Mouse (Mus musculus) limb, embryonic 15.5 days (tissue): Measurements from ENCODE around the gene Nfkb1. TPM values are rescaled to one million over a fixed set of nuclear protein-coding genes. Genes with fewer than 3 reads are reported as not detected.

Experiments used
- ATAC-seq: fragments of 200-750 bp; cut with Nextera tagmentation; 2 replicates; pipeline ENCODE4 v1.8.0; 2017; ENCODE audit warnings: low read depth, moderate TSS enrichment; ENCODE audit not compliant: insufficient number of reproducible peaks, low FRiP score, low TSS enrichment
- H3K27ac ChIP-seq: fragments of 300-500 bp; sonication (generic); 2 replicates; pipeline ENCODE4 v1.5.1; 2015; ENCODE audit warnings: moderate library complexity, mild to moderate bottlenecking, inconsistent platforms
- H3K27me3 ChIP-seq: fragments of 300-500 bp; sonication (generic); 2 replicates; pipeline ENCODE4 v1.6.1; 2015; ENCODE audit warnings: inconsistent platforms
- H3K36me3 ChIP-seq: fragments of 300-500 bp; sonication (generic); 2 replicates; pipeline ENCODE4 v1.6.1; 2015; ENCODE audit warnings: inconsistent platforms
- H3K4me1 ChIP-seq: fragments of 300-500 bp; sonication (generic); 2 replicates; pipeline ENCODE4 v1.6.1; 2015; ENCODE audit warnings: inconsistent platforms
- H3K4me2 ChIP-seq: fragments of 300-500 bp; sonication (generic); 2 replicates; pipeline ENCODE4 v1.6.1; 2015; ENCODE audit warnings: mild to moderate bottlenecking, inconsistent platforms
- H3K4me3 ChIP-seq: fragments of 300-500 bp; sonication (generic); 2 replicates; pipeline ENCODE4 v1.5.1; 2015; ENCODE audit warnings: mild to moderate bottlenecking, inconsistent platforms
- H3K9ac ChIP-seq: fragments of 300-500 bp; sonication (generic); 2 replicates; pipeline ENCODE4 v1.6.1; 2015; ENCODE audit warnings: inconsistent platforms
- H3K9me3 ChIP-seq: fragments of 300-500 bp; sonication (generic); 2 replicates; pipeline ENCODE4 v1.6.1; 2016; ENCODE audit warnings: inconsistent platforms
- WGBS: fragments of 180-500 bp; shearing (Covaris S2); methylation state at CpG from one replicate; pipeline ENCODE4 v1.1.7; 2015; 5-methylcytosine and 5-hydroxymethylcytosine counted together
- polyA plus RNA-seq: library from polyadenylated mRNA; unstranded; fragments of >200 nt; fragmentation: Nextera tagmentation; extraction: Ambion mirVana; gene quantifications from 2 replicates; pipeline ENCODE4 v1.2.1, GENCODE M21; 2015

Gene Nfkb1
- polyA plus RNA-seq, 1 experiment from 2014 or later = 18.8 TPM

GRCm38 (mm10) chr3:135591376-135591775, 100.0 kb downstream of the Nfkb1 start:
- Histone ChIP-seq H3K9me3 (no peaks in the 10 kb centered on the region), H3K36me3 (peaks cover 71% of the 10 kb centered on the region), H3K4me2 (no peak overlapping the region), H3K27ac (no peak overlapping the region), H3K9ac (no peak overlapping the region), H3K27me3 (no peaks in the 10 kb centered on the region), H3K4me1 (peaks cover 14% of the 10 kb centered on the region), H3K4me3 (no peak overlapping the region)
- WGBS = 44% methylated on average over 5 of the region's 5 CpGs
- no peak for ATAC-seq

DNA sequence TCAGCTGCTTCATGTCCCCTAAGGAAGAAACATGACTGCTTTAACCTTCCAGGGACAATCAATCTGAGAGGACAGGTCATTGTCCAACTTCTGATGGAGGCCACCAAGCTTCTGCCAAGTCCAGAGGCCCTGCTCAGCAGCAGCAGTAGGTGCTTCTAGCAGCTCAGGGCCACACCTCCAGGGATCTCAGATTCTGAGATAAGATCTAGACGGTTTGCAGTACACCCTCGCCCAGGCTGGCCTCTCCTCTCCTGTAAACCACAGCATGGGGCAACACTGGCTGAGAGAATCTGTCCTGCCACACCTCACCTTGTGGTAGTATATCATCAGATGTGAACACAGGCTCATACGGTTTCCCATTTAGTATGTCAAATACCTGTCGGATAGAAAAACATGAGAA, 100.9 kb downstream of the Nfkb1 start:
- no peaks in the 10 kb centered on the region for H3K27me3 ChIP-seq
- no peak overlapping the region for H3K9ac ChIP-seq
- H3K9me3 ChIP-seq = no peaks in the 10 kb centered on the region
- H3K4me2 ChIP-seq = no peak overlapping the region
- ATAC-seq = no peak
- H3K27ac ChIP-seq = no peak overlapping the region
- H3K4me1 ChIP-seq = peaks cover 14% of the 10 kb centered on the region
- H3K36me3 ChIP-seq = peaks cover 73% of the 10 kb centered on the region
- H3K4me3 ChIP-seq = no peak overlapping the region
- WGBS = 62% methylated on average over 4 of the region's 4 CpGs

- no peak overlapping the region for H3K27ac ChIP-seq
- H3K4me1 ChIP-seq = peaks cover 16% of the 10 kb centered on the region
- 85% methylated on average over 4 of the region's 4 CpGs for WGBS
- no peak overlapping the region for H3K4me3 ChIP-seq
- H3K36me3 ChIP-seq = peaks cover 62% of the 10 kb centered on the region
- H3K27me3 ChIP-seq = no peaks in the 10 kb centered on the region
- no peak overlapping the region for H3K9ac ChIP-seq
- no peak for ATAC-seq
- no peak overlapping the region for H3K4me2 ChIP-seq
- H3K9me3 ChIP-seq = no peaks in the 10 kb centered on the region
These were observed 104.9 kb downstream of the Nfkb1 start for GRCm38 (mm10) chr3:135586471-135586880.

- H3K9ac ChIP-seq = no peak overlapping the region
- peaks cover 58% of the 10 kb centered on the region for H3K36me3 ChIP-seq
- H3K27ac ChIP-seq = no peak overlapping the region
- H3K4me1 ChIP-seq = peaks cover 16% of the 10 kb centered on the region; the same call in 1 of the 2 replicates
- H3K9me3 ChIP-seq = no peaks in the 10 kb centered on the region
- no peak for ATAC-seq
- no peak overlapping the region for H3K4me3 ChIP-seq
- H3K4me2 ChIP-seq = no peak overlapping the region
- WGBS = 86% methylated on average over 2 of the region's 2 CpGs
- no peaks in the 10 kb centered on the region for H3K27me3 ChIP-seq
These were observed 105.3 kb downstream of the Nfkb1 start for GRCm38 (mm10) chr3:135586060-135586459.

- Histone ChIP-seq H3K9ac (no peak overlapping the region), H3K27me3 (no peaks in the 10 kb centered on the region), H3K9me3 (no peaks in the 10 kb centered on the region), H3K4me2 (no peak overlapping the region), H3K4me1 (peaks cover 21% of the 10 kb centered on the region), H3K27ac (no peak overlapping the region), H3K36me3 (peaks cover 56% of the 10 kb centered on the region), H3K4me3 (no peak overlapping the region)
- no peak for ATAC-seq
- 51% methylated on average over 6 of the region's 6 CpGs for WGBS
These were observed 105.9 kb downstream of the Nfkb1 start for GRCm38 (mm10) chr3:135585482-135585881.

DNA sequence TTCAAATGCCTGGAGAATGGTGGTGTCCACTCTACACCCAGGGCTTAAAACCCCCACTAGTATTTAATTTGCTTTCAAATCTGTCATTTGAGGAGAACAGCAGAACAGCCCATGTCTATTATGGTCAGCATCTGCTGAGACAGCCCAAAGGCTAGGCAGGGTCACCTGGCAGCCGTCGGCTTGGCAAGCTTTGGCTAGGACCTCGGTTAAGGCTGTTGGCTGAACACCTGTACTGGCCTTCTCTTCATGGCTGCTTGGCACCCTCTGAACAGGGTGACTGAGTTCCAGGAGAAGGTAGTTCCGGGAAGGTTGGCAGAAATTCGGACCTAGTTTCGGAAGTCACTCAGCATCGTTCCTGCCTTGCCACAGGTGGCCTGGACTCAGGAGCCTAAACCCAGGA, 109.1 kb downstream of the Nfkb1 start:
- H3K4me1 ChIP-seq = peaks cover 37% of the 10 kb centered on the region
- WGBS = 83% methylated on average over 7 of the region's 7 CpGs
- no peak overlapping the region for H3K4me2 ChIP-seq
- H3K9me3 ChIP-seq = no peaks in the 10 kb centered on the region
- no peak for ATAC-seq
- no peak overlapping the region for H3K4me3 ChIP-seq
- H3K27me3 ChIP-seq = no peaks in the 10 kb centered on the region
- H3K36me3 ChIP-seq = peaks cover 31% of the 10 kb centered on the region
- no peak overlapping the region for H3K27ac ChIP-seq
- H3K9ac ChIP-seq = no peak overlapping the region

- H3K36me3 ChIP-seq = peaks cover 25% of the 10 kb centered on the region
- H3K27me3 ChIP-seq = no peaks in the 10 kb centered on the region
- no peak overlapping the region for H3K4me2 ChIP-seq
- 21% methylated on average over 10 of the region's 10 CpGs for WGBS
- H3K4me1 ChIP-seq = peaks cover 37% of the 10 kb centered on the region
- H3K9ac ChIP-seq = no peak overlapping the region
- no peaks in the 10 kb centered on the region for H3K9me3 ChIP-seq
- no peak overlapping the region for H3K27ac ChIP-seq
- H3K4me3 ChIP-seq = no peak overlapping the region
- peak; percentile 40; the same call in 1 of the 2 replicates for ATAC-seq
These were observed 109.7 kb downstream of the Nfkb1 start for GRCm38 (mm10) chr3:135581606-135582117.

- Histone ChIP-seq H3K36me3 (peaks cover 19% of the 10 kb centered on the region), H3K9ac (no peak overlapping the region), H3K27ac (0 out of 2 replicates have a peak overlapping the region, but pooled peaks have one; percentile 3), H3K27me3 (no peaks in the 10 kb centered on the region), H3K4me2 (no peak overlapping the region), H3K4me1 (peaks cover 37% of the 10 kb centered on the region), H3K9me3 (no peaks in the 10 kb centered on the region), H3K4me3 (no peak overlapping the region)
- WGBS = 60% methylated on average over 21 of the region's 21 CpGs
- no peak for ATAC-seq
These were observed 110.7 kb downstream of the Nfkb1 start for GRCm38 (mm10) chr3:135580439-135581275.

DNA sequence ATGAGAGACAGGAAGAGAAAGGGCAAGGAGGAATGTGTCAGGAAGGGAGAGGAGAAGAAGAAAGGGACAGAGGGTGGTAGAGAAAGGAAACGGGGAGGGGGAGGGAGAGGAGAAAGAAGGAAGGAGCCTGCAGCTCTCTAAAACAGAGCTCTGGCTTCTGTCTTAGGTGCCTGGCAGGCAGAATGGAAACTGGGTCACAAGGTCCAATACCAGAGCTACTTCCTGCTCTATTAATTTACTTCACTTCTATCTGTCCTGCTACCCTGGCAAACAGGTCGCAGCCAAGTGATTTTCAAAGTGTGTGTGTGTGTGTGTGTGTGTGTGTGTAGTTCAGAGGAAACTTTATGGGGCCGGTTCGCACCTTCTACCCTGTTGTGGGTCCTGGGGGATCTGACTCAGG, 112.2 kb downstream of the Nfkb1 start:
- WGBS = 42% methylated on average over 4 of the region's 4 CpGs
- no peak overlapping the region for H3K9ac ChIP-seq
- H3K4me3 ChIP-seq = no peak overlapping the region
- no peaks in the 10 kb centered on the region for H3K27me3 ChIP-seq
- no peak for ATAC-seq
- no peaks in the 10 kb centered on the region for H3K9me3 ChIP-seq
- peaks cover 7% of the 10 kb centered on the region for H3K36me3 ChIP-seq
- H3K27ac ChIP-seq = peak overlapping the region; percentile 4; the same call in 1 of the 2 replicates
- peaks cover 37% of the 10 kb centered on the region for H3K4me1 ChIP-seq
- H3K4me2 ChIP-seq = no peak overlapping the region

GRCm38 (mm10) chr3:135578588-135579140, 112.7 kb downstream of the Nfkb1 start:
- H3K9me3 ChIP-seq = no peaks in the 10 kb centered on the region
- H3K4me2 ChIP-seq = no peak overlapping the region
- 0 out of 2 replicates have a peak overlapping the region, but pooled peaks have one; percentile 4 for H3K27ac ChIP-seq
- no peak overlapping the region for H3K9ac ChIP-seq
- no peak for ATAC-seq
- no peak overlapping the region for H3K4me3 ChIP-seq
- peaks cover 4% of the 10 kb centered on the region; the same call in 1 of the 2 replicates for H3K36me3 ChIP-seq
- WGBS = 65% methylated on average over 5 of the region's 5 CpGs
- H3K27me3 ChIP-seq = no peaks in the 10 kb centered on the region
- peaks cover 37% of the 10 kb centered on the region for H3K4me1 ChIP-seq

DNA sequence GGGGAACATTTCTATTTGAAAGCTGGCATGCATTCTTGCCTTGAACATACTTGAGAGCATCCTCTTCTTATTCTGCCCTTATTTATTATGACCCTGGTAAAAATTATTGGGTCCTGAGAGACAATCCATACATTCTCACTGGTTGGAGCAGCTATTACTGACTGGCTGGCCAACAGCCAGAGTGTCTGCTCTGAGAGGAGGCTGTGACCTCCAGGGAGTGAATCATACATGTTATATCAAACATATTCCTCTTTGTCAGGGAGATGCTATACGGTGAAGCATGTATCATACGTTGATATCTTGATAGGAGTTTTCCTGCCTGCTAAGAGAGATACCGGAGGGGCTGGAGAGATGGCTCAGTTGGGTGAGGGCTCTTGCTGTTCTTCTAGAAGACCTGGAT, 116.2 kb downstream of the Nfkb1 start:
- Histone ChIP-seq H3K9me3 (no peaks in the 10 kb centered on the region), H3K9ac (no peak overlapping the region), H3K4me2 (no peak overlapping the region), H3K36me3 (no peaks in the 10 kb centered on the region), H3K27ac (no peak overlapping the region), H3K27me3 (no peaks in the 10 kb centered on the region), H3K4me3 (no peak overlapping the region), H3K4me1 (peaks cover 15% of the 10 kb centered on the region)
- 76% methylated on average over 3 of the region's 3 CpGs for WGBS
- ATAC-seq = no peak

DNA sequence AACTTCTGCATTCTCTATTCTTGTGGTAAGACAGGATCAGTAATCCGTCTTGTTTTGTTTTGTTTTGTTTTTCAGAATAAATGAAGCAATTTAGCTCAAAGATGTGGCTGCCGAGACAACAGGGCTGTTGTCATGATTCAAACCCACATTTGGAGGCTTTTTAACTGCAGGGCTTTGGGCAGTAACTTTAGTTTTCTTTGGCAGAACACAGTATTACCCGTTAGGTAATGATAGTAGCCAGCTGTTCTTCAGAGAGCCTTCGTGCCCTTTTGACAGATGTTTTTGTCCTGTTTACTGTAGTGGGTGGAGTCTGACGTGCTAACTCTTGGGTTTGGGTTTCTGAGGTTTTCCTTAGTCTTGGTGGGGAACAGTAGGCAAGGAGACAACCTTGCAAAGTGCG, 118.3 kb downstream of the Nfkb1 start:
- Histone ChIP-seq H3K27me3 (no peaks in the 10 kb centered on the region), H3K4me3 (no peak overlapping the region), H3K27ac (no peak overlapping the region), H3K9me3 (no peaks in the 10 kb centered on the region), H3K9ac (no peak overlapping the region), H3K4me1 (no peaks in the 10 kb centered on the region), H3K36me3 (no peaks in the 10 kb centered on the region), H3K4me2 (no peak overlapping the region)
- ATAC-seq = no peak
- 42% methylated on average over 6 of the region's 6 CpGs for WGBS
